Mouse (Mus musculus): ENCODE data around the gene Gm45521.

Gm45521 gene

GRCm38 (mm10) chr14:7957049-7957448, at the start of gene Gm45521:
Gene Gm45521, plus strand, starts transcription at chr14:7957288.
- no peak for DNase-seq

GRCm38 (mm10) chr14:7909472-7909871, 47.6 kb upstream of the Gm45521 start:
- no peak for DNase-seq

- DNase-seq, result no peak
Observed at GRCm38 (mm10) chr14:7913842-7914241, 43.2 kb upstream of the Gm45521 start.

GRCm38 (mm10) chr14:7914461-7914860, 42.6 kb upstream of the Gm45521 start:
- DNase-seq, result no peak

GRCm38 (mm10) chr14:7918150-7918991, 38.7 kb upstream of the Gm45521 start:
- no peak for DNase-seq

- no peak for DNase-seq
Observed at GRCm38 (mm10) chr14:7919309-7919708, 37.8 kb upstream of the Gm45521 start.

- DNase-seq, result no peak
Observed at GRCm38 (mm10) chr14:7919921-7920320, 37.2 kb upstream of the Gm45521 start.

- DNase-seq, result no peak
Observed at GRCm38 (mm10) chr14:7921459-7921858, 35.6 kb upstream of the Gm45521 start.

GRCm38 (mm10) chr14:7923635-7924034, 33.5 kb upstream of the Gm45521 start:
- DNase-seq, result no peak

- no peak for DNase-seq
Observed at GRCm38 (mm10) chr14:7928362-7928761, 28.7 kb upstream of the Gm45521 start.

GRCm38 (mm10) chr14:7929029-7929428, 28.1 kb upstream of the Gm45521 start:
- no peak for DNase-seq

GRCm38 (mm10) chr14:7932151-7932550, 24.9 kb upstream of the Gm45521 start:
- DNase-seq, result no peak

GRCm38 (mm10) chr14:7934166-7934565, 22.9 kb upstream of the Gm45521 start:
- DNase-seq, result no peak

GRCm38 (mm10) chr14:7937052-7937630, 19.9 kb upstream of the Gm45521 start:
- DNase-seq, result peak; percentile 22 to 27

- DNase-seq, result peak; percentile 27 to 49
Observed at GRCm38 (mm10) chr14:7938809-7939784, 18.0 kb upstream of the Gm45521 start.

GRCm38 (mm10) chr14:7941413-7941812, 15.7 kb upstream of the Gm45521 start:
- DNase-seq, result no peak

GRCm38 (mm10) chr14:7943101-7943800, 13.8 kb upstream of the Gm45521 start:
- peak; percentile 36 to 51 for DNase-seq

GRCm38 (mm10) chr14:7943801-7944135, 13.3 kb upstream of the Gm45521 start:
- DNase-seq, result no peak

GRCm38 (mm10) chr14:7944349-7945039, 12.6 kb upstream of the Gm45521 start:
- peak in 1 of 2 experiments; percentile 32 for DNase-seq

GRCm38 (mm10) chr14:7945261-7945660, 11.8 kb upstream of the Gm45521 start:
- DNase-seq, result no peak

GRCm38 (mm10) chr14:7951234-7951633, 5.9 kb upstream of the Gm45521 start:
- DNase-seq, result no peak
